Mouse (Mus musculus) E14TG2a.4 (cell line): Measurements from ENCODE around the gene Itpr2.

Experiments used
- CTCF ChIP-seq: conservative IDR thresholded peaks from 2 replicates; pipeline ENCODE4 v1.5.1; 2014; ENCODE audit warnings: low read length
- NANOG ChIP-seq: IDR thresholded peaks from 2 replicates; pipeline ENCODE4 v1.6.1; 2014; ENCODE audit warnings: borderline replicate concordance, low read length, mixed read lengths
- POU5F1 ChIP-seq: IDR thresholded peaks from 2 replicates; pipeline ENCODE4 v1.6.1; 2014; ENCODE audit warnings: low read length, borderline replicate concordance

GRCm38 (mm10) chr6:146388010-146388409 lies 114.0 kb downstream of the Itpr2 start:
- TF ChIP-seq CTCF: no peak
- no peak for TF ChIP-seq POU5F1
- TF ChIP-seq NANOG: no peak
